Mouse (Mus musculus): ENCODE measurements around the gene Nhlrc3. TPM values are rescaled to one million over a fixed set of nuclear protein-coding genes. Genes with fewer than 3 reads are reported as not detected.

Nhlrc3 gene
- 14.7 to 21.0 TPM (median 16.9 TPM) in 4 replicates for total RNA-seq (2023)

GRCm38 (mm10) chr3:53463046-53463764, at the start of gene Nhlrc3, which contains the start of gene Proser1:
Gene Nhlrc3 (minus strand): TSS chr3:53463332.
Gene Proser1 (plus strand): TSS chr3:53463666.

GRCm38 (mm10) chr3:53488353-53488752, 25.2 kb upstream of the Nhlrc3 start, which contains the start of gene Stoml3:
Gene Stoml3 (plus strand): TSS chr3:53488653.

Other genes with a start within 250 kb of the Nhlrc3 start
- 42.9 to 50.3 TPM (median 48.5 TPM) in 4 replicates for gene Proser1, start 334 bp upstream of the Nhlrc3 start, total RNA-seq (2023)
- 0.55 to 0.66 TPM in 2 of 4 replicates, not detected in the others for gene Stoml3, start 25.3 kb upstream of the Nhlrc3 start, total RNA-seq (2023)
- not detected in 4 replicates for gene Frem2, start 194.0 kb upstream of the Nhlrc3 start, total RNA-seq (2023)